Mouse (Mus musculus): ENCODE results near the gene C2cd3.

The C2cd3 gene

GRCm38 (mm10) chr7:100402715-100403114, 30.7 kb downstream of the C2cd3 start:
- DNase-seq (ENCODE audit: low read depth, low spot score), result no peak

- DNase-seq (ENCODE audit: low read depth, low spot score), result no peak
Measured at GRCm38 (mm10) chr7:100407677-100408076, 35.6 kb downstream of the C2cd3 start.

GRCm38 (mm10) chr7:100408684-100409083, 36.7 kb downstream of the C2cd3 start:
- no peak for DNase-seq (ENCODE audit: low read depth, low spot score)

DNA sequence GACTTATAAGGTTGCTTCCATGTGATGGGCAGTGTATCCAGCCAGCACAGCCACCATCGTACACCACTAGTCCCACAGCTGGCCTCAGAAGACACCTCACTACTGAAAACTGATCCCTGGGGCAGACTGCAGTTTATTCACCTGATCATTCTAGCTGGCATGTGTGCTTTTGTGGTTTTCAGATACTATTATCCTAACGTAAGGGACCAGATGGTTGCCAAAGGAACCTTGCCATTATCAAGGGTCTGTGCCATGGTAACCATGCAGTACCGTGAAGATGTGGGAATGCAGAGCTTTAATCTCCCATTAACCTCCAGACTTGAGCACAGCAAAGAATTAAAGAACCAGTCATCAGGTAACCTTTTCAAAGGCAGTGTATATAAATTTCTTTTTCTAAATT, 53.8 kb downstream of the C2cd3 start:
- no peak for DNase-seq (ENCODE audit: low read depth, low spot score)

DNA sequence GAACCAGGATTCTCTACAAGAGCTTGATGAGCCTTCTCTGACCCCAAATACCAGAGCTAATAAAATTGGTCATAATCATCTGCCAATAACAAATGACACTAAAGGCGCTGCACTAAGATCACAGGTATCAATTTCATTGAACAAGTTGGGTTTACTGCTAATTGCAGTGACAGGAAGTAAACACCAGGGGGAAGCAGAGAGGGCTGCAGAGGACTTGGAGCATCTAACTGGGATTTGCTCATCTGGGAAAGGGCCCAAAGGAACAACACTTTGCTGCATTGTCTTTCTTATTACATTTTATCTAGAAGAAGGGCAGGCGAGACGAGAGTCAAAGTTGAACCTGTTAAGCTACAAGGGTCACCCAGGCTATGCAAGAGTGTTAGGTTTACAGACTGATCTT, 57.1 kb downstream of the C2cd3 start:
- peak; percentile 22 for DNase-seq (ENCODE audit: low read depth, low spot score)

DNA sequence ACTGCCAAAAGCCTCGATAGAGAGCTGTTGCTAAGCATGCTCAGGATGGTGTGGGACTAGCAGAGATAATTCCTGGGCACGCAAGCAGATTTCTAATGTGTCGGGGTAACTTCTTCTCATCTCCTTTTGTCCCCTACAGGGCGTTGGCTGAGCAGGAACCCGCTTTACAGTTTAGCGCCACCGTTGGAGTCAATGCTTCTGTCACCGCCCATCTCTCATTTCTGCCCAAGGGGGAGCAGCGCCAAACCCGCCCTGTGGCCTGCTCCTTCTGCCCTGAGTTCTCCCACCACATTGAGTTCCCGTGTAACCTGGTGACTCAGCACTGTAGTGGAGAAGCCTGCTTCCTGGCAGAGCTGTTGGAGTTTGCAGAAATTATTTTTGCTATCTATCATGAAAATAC, 57.9 kb downstream of the C2cd3 start:
- DNase-seq (ENCODE audit: low read depth, low spot score), result peak; percentile 7

DNA sequence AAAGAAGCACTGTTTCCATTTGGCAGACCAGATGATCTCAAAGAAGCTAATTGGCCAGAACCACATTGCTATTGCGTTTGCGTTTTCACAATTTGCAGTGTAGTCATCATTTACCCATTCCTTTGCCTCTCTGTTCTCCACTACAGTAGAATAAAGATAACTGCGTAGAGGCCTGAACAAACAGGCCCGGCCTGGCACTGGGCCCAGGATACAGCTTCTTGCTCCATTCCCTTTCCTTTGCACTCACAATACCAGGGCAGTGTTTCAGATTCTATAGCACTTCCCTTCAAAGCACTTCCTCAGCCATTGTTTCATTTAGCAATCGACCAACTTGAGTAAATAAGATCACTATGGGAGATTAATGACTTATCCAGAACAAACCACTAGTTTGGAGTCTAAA, 59.1 kb downstream of the C2cd3 start:
- no peak for DNase-seq (ENCODE audit: low read depth, low spot score)

- no peak for DNase-seq (ENCODE audit: low read depth, low spot score)
Measured at GRCm38 (mm10) chr7:100433295-100433694, 61.3 kb downstream of the C2cd3 start.

GRCm38 (mm10) chr7:100443728-100444127, 71.7 kb downstream of the C2cd3 start:
- no peak for DNase-seq (ENCODE audit: low read depth, low spot score)

- no peak for DNase-seq (ENCODE audit: low read depth, low spot score)
Measured at GRCm38 (mm10) chr7:100446271-100446670, 74.2 kb downstream of the C2cd3 start.

DNA sequence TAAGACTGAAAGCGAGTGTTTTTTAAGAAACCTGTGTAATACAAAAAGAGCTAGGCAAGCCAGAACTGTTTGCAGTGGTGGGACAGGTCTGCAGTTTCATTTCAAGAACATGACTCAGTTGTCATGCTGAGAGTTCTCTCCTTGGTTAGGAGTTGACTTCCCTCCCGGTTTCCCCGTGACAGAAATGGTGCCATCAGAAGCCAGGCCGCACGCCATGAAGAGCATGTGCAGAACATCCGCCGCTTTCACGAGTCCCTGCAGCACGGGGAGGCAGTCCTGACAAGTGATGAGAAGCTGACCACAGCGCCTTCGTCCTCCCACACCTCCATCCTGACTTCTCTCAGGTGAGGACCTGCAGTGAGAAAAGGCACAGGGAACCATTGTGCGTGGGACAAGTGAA, 76.5 kb downstream of the C2cd3 start:
- no peak for DNase-seq (ENCODE audit: low read depth, low spot score)

- DNase-seq (ENCODE audit: low read depth, low spot score), result no peak
Measured at GRCm38 (mm10) chr7:100448985-100449384, 77.0 kb downstream of the C2cd3 start.

DNA sequence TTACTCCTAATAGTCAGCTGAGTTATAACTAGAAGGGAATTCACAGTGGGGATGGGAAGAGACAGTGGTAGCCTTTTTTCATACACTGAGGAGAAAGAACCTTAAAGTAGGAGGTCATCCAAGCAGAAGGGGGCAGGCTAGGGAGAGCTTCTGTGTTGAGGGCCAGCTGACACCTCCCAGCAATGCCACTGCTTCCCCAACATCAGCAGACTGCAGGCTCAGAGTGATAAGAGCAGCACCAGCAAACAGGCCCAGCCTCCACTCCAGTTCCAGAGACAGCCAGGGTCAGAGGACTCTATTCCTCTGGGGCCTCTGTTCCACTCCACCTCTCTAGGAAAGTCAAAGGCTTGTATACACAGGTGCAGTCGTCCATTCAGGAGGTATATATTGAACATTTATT, 86.1 kb downstream of the C2cd3 start:
- no peak for DNase-seq (ENCODE audit: low read depth, low spot score)

GRCm38 (mm10) chr7:100459862-100460261, 87.8 kb downstream of the C2cd3 start:
- no peak for DNase-seq (ENCODE audit: low read depth, low spot score)

GRCm38 (mm10) chr7:100461621-100462151, 89.7 kb downstream of the C2cd3 start:
- DNase-seq (ENCODE audit: low read depth, low spot score), result no peak

DNA sequence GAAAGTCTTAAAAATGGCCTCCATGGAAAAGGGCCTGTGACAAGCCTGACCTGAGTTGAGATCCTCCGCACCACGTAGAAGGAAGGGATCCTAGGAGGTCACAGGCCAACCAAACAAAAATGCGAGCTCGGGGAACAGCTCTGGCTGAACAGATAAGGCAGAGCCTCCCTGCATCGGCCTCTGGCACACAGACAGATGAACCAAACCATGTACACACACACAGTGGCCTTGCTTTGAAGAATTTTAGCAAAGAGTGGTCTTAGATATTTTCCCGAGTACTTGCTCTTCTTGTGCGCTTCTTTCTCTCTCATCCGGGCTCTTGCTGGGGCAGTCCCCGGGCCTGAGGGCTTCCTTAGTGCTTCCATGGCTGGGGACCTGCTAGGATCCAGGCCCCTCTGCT, 91.2 kb downstream of the C2cd3 start:
- no peak for DNase-seq (ENCODE audit: low read depth, low spot score)

DNA sequence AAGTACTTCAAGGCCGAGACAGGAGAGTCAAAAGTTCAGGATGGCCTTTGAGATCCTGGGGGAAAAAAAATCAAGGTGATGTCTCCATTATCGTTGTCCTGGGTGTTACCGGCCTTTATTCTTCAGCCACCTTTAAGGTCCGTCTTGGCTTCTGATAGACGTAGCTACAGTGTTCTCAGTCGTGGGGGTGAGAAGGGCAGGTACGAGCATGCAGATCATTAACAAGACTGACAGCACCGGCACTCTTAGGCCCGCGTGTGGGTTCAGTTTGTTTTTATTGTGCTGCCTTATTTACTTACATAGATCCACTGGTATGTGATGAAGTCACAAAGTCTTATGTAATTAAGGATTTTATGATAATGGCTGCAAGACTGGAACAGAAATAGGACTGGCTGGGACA, 91.7 kb downstream of the C2cd3 start:
- no peak for DNase-seq (ENCODE audit: low read depth, low spot score)

DNA sequence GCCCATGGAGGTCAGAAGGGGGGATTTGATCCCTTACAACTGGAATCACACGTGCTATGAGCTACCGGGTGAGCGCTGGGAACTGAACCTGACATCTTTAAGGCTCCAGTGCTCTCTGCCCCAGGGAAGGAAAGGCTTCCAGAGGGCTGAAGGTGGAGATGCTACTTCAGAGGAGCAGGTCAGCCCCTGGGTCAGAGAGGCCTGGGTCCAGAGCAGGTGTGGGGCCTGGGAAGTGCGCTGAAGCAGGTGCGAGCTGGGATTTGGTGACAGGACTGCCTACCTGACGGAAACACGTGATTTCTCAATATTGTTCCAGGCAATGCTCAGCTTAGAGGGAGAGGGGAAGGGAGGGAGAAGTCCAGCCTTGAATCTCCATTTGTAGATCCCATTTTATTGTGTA, 92.2 kb downstream of the C2cd3 start:
- DNase-seq (ENCODE audit: low read depth, low spot score), result no peak

GRCm38 (mm10) chr7:100465248-100465647, 93.2 kb downstream of the C2cd3 start:
- no peak for DNase-seq (ENCODE audit: low read depth, low spot score)

- no peak for DNase-seq (ENCODE audit: low read depth, low spot score)
Measured at GRCm38 (mm10) chr7:100465656-100466309, 93.8 kb downstream of the C2cd3 start.

DNA sequence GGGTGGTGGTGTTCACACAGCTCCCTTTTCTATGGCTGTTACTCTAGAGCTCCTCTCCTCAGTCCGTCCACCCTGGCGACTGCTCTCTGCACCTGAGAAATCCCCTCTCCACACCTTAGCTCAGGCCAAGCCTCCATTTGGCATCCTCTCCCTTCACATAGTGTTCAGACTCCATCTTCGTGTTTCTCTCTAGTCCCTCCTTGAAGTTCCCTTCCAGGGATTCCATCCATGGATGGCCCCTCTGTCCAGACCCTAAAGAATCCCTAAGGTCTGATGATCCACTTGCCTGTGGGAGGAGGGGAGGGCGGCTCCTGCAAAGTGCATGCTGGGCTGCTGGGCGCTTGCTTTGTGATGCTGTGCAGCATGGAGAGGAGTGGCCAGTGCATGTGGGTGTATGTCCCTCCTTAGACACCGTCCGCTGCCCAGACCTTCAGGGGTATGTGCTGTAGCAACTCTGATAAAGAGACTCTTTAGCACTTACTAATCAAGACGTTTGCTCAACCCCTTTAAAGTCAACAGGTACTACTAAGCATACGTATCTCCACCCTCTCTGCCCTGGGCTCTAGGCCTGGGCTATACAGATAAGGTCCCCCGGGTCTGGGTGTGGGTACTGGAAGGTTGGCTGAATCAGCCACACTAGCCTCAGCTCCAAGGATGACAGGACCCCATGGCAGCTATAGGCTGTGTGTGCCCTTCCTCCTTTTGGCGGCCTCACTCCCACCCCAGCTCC, 94.9 kb downstream of the C2cd3 start:
- DNase-seq (ENCODE audit: low read depth, low spot score), result no peak

DNA sequence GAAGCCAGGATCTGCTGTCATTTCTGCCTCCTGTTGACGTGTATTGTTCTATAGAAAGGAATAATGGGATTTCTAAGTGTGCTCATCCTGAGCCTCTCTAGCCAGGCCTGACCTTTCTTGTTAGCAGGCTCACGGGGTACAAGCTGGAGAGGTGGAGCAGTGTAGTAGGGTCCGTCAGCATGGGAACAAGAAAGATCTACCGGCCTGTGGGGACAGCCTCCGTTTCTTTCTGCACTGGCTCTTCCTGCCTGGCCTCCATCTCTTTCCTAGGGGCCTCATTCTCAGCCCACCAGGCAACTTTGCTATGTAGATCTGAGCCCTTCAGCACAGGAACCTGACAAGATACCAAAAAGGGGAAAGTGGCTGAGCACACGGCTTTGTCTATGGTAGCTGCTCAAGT, 96.7 kb downstream of the C2cd3 start:
- no peak for DNase-seq (ENCODE audit: low read depth, low spot score)

- no peak for DNase-seq (ENCODE audit: low read depth, low spot score)
Measured at GRCm38 (mm10) chr7:100469502-100469901, 97.5 kb downstream of the C2cd3 start.
